Mouse (Mus musculus) adipocyte (in vitro differentiated cells): ENCODE data around the gene A030005K14Rik.

ENCODE experiments used
- DNase-seq: peaks from one replicate; pipeline ENCODE4 v3.0.0-alpha.2; 2016; ENCODE audit warnings: low spot score

A030005K14Rik gene

DNA sequence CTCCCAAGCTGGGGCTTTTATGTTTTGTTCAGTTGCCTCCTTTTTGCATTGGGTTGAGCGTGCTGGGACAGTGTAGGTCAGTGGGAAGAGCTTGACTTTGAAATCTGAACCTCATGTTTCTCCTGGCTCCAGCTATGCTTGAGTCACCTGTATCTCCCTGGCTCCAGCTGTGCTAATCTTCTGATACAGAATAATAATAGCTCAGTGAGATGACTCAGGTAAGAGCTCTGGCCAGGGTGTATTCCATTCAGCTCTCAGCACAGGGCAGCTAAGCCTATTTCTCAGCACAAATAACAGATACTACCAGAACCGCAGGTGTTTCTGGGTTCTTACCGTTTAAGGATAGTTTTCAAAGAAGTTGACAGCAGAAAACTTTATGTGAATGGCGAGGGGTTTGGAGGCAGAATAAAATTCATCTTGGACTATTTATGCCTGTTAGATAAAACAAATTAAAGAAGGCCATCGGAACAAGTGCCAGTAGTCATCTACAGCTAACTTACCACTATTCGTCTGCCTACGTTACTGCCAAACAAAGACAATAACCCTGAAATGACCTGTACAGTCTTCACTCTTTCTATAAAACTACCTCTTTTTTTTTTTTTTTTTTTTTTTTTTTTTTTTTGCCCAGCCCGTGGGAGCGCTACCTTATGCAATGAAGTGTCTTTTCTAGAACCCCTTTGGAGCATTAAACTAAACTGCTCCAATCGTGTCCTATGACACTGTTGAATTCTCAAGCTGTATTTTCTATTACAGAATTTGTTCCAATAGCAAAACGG, 22.1 kb downstream of the A030005K14Rik start:
- DNase-seq: no peak

DNA sequence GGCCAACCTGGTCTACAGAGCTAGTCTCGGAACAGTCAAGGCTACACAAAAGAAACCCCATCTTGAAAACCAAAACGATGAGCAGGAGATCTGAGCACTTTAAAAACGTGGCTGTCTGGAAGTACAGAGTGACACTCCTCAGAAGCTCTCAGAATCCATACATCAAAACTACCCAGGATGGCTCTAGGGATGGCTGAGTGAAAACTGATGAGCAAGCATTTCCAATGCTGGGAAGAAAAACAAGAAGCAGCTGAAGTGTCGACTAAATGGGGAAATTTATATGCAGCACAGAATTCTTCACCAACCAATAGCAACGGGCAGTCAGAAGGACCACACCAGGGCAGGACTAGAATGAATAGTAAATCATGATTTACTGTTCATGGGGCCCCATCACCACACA, 24.7 kb downstream of the A030005K14Rik start:
- DNase-seq: no peak

DNA sequence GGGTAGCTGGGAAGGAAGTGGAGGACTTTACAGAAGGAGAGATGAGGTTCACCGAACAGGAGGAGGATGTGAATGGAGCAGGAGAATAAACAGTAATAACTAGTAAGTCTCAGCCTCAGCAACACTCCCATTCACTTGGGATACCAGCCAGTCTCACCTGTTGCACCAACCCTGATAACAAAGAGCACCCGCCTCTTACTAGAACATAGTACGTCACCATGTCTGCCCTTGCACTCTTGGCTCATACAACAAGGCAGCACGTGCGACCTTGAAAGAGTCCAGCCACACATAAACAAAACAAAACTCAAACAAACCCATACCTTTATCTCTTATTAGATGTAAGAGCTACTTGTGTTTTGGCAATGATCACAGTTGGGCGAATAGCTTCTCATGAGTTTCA, 26.7 kb downstream of the A030005K14Rik start:
- no peak for DNase-seq

DNA sequence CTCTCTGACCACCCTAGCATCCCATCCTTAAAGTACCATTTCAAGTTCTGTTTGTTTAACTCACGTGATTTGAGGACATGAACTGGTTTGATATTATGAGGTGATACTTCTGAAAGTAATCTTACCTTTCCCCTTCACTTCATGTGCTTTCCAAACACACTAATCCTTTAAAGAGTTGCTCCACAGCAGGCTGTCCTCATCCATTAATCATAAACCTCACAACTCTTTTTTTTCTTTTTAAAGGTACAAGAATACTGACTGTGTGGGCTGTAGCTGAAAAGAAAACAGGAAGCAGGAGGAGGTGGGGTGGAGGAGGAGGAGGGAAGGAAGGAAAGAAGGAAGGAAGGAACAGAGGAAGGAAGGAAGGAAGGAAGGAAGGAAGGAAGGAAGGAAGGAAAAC, 27.2 kb downstream of the A030005K14Rik start:
- DNase-seq: no peak

DNA sequence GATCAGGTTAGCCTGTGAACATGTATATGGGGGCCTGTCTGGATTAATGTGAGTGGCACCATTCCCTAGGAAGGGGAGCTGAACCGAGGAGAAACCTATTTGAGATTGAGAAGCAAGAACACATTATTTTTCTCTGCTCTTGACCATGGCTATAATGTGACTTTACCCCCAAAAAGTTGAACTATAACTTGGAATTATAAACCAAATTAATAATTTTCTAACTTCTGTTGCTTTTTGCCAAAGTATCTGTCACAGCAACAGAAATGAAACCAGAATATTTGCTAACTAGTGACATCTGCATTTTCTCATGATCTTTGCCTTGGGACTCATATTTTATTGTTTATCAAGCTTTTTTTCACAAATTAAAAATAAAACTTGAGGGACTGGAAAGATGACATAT, 42.6 kb downstream of the A030005K14Rik start:
- DNase-seq: no peak

DNA sequence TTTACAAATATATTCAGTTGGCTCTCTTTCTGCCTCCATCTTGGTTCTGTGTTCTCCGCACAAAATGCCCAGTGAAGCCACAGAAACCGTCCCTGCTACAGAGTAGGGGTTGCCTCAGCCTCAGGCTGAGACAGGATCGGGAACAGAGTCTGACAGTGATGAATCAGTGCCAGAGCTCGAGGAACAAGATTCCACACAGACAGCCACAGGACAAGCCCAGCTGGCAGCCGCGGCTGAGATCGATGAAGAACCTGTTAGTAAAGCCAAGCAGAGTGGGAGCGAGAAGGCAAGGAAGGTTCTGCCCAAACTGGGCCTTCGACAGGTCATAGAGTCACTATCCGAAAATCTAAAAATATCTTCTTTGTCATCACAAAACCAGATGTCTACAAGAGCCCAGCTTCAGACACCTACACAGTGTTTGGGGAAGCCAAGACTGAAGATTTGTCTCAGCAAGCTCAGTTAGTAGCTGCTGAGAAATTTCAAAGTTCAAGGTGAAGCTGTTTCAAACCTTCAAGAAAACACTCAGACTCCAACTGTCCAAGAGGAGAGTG, 43.8 kb downstream of the A030005K14Rik start:
- no peak for DNase-seq

DNA sequence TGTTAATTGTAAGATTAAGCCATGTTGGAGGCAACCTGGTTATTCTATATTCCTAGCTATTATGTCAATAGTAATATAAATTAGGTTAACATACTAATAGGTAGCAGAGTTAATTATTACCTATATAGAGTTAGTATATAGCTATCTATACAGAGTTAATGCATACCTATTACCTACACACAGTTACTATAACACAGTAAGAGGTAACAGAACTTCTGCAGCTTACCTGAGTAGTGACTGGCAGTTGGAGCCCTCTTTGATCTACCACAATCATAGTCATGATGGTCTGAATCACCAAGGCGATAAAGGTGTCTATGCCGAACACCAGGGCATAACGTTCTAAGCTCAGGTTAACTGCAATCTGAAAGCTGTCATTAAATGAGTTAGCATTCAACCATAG, 44.7 kb downstream of the A030005K14Rik start:
- DNase-seq: no peak
